Mouse (Mus musculus): ENCODE measurements around the gene Gabbr1.

Gene Gabbr1

GRCm38 (mm10) chr17:37078193-37078592 lies 32.4 kb downstream of the Gabbr1 start:
- no peak for DNase-seq (ENCODE audit: low spot score)

GRCm38 (mm10) chr17:37078990-37079389 lies 33.2 kb downstream of the Gabbr1 start:
- no peak for DNase-seq (ENCODE audit: low spot score)

- DNase-seq (ENCODE audit: low spot score) = no peak
Measured at GRCm38 (mm10) chr17:37080119-37080518, 34.4 kb downstream of the Gabbr1 start.

- no peak for DNase-seq (ENCODE audit: low spot score)
Measured at GRCm38 (mm10) chr17:37081659-37082058, 35.9 kb downstream of the Gabbr1 start.

GRCm38 (mm10) chr17:37083327-37083726 lies 37.6 kb downstream of the Gabbr1 start:
- peak; percentile 58 for DNase-seq (ENCODE audit: low spot score)

- no peak for DNase-seq (ENCODE audit: low spot score)
Measured at GRCm38 (mm10) chr17:37084632-37085031, 38.9 kb downstream of the Gabbr1 start.

GRCm38 (mm10) chr17:37085545-37085944 lies 39.8 kb downstream of the Gabbr1 start:
- DNase-seq (ENCODE audit: low spot score) = no peak

GRCm38 (mm10) chr17:37088399-37088798 lies 42.6 kb downstream of the Gabbr1 start, which contains the start of gene Olfr90:
TSS of gene Olfr90 (minus strand) at chr17:37088499.
- DNase-seq (ENCODE audit: low spot score) = no peak

GRCm38 (mm10) chr17:37092198-37092597 lies 46.4 kb downstream of the Gabbr1 start:
- no peak for DNase-seq (ENCODE audit: low spot score)

GRCm38 (mm10) chr17:37093289-37093688 lies 47.5 kb downstream of the Gabbr1 start:
- DNase-seq (ENCODE audit: low spot score) = no peak

- DNase-seq (ENCODE audit: low spot score) = no peak
Measured at GRCm38 (mm10) chr17:37098178-37098577, 52.4 kb downstream of the Gabbr1 start, which contains the start of gene Olfr91. TSS of gene Olfr91 (minus strand) at chr17:37098278.

GRCm38 (mm10) chr17:37119988-37120387 lies 74.2 kb downstream of the Gabbr1 start, which contains the start of gene Olfr92:
TSS of gene Olfr92 (minus strand) at chr17:37120088.
- DNase-seq (ENCODE audit: low spot score) = no peak
